Mouse (Mus musculus): Measurements from ENCODE around the gene Il9.

The Il9 gene

GRCm38 (mm10) chr13:56482146-56482545 is at the start of gene Il9:
Gene Il9, minus strand, starts transcription at chr13:56482246.
- in situ Hi-C loops (cut with MseI, MboI) = loop anchor here in 1 of 2 experiments (25.0 kb wide), 1 partner anchor 780 kb away; no protein-coding TSS in a partner anchor

GRCm38 (mm10) chr13:56529685-56530084 is 47.6 kb upstream of the Il9 start:
- in situ Hi-C loops (cut with MseI, MboI) = no loop called here

- in situ Hi-C loops (cut with MseI, MboI) = no loop called here
Observed at GRCm38 (mm10) chr13:56529031-56529430, 47.0 kb upstream of the Il9 start.

- in situ Hi-C loops (cut with MseI, MboI) = no loop called here
Observed at GRCm38 (mm10) chr13:56528281-56528680, 46.2 kb upstream of the Il9 start.

GRCm38 (mm10) chr13:56527846-56528245 is 45.8 kb upstream of the Il9 start:
- in situ Hi-C loops (cut with MseI, MboI) = no loop called here

- in situ Hi-C loops (cut with MseI, MboI) = no loop called here
Observed at GRCm38 (mm10) chr13:56526871-56527270, 44.8 kb upstream of the Il9 start.

- in situ Hi-C loops (cut with MseI, MboI) = no loop called here
Observed at GRCm38 (mm10) chr13:56522821-56523167, 40.7 kb upstream of the Il9 start.

GRCm38 (mm10) chr13:56522081-56522820 is 40.2 kb upstream of the Il9 start, which contains the start of gene Fbxl21:
Gene Fbxl21, plus strand, starts transcription at chr13:56522472.
- in situ Hi-C loops (cut with MseI, MboI) = no loop called here

GRCm38 (mm10) chr13:56516816-56517215 is 34.8 kb upstream of the Il9 start:
- in situ Hi-C loops (cut with MseI, MboI) = no loop called here

GRCm38 (mm10) chr13:56516311-56516710 is 34.3 kb upstream of the Il9 start:
- in situ Hi-C loops (cut with MseI, MboI) = no loop called here

- in situ Hi-C loops (cut with MseI, MboI) = no loop called here
Observed at GRCm38 (mm10) chr13:56513595-56513994, 31.5 kb upstream of the Il9 start.

GRCm38 (mm10) chr13:56509796-56510195 is 27.8 kb upstream of the Il9 start:
- in situ Hi-C loops (cut with MseI, MboI) = no loop called here

GRCm38 (mm10) chr13:56506871-56507496 is 24.9 kb upstream of the Il9 start:
- in situ Hi-C loops (cut with MseI, MboI) = no loop called here

GRCm38 (mm10) chr13:56501866-56502420 is 19.9 kb upstream of the Il9 start:
- in situ Hi-C loops (cut with MseI, MboI) = no loop called here

- in situ Hi-C loops (cut with MseI, MboI) = no loop called here
Observed at GRCm38 (mm10) chr13:56500636-56501035, 18.6 kb upstream of the Il9 start.

GRCm38 (mm10) chr13:56500132-56500531 is 18.1 kb upstream of the Il9 start:
- in situ Hi-C loops (cut with MseI, MboI) = no loop called here

GRCm38 (mm10) chr13:56494440-56494839 is 12.4 kb upstream of the Il9 start:
- in situ Hi-C loops (cut with MseI, MboI) = loop anchor here in 1 of 2 experiments (25.0 kb wide), 1 partner anchor 768 kb away; no protein-coding TSS in a partner anchor

- in situ Hi-C loops (cut with MseI, MboI) = loop anchor here in 1 of 2 experiments (25.0 kb wide), 1 partner anchor 774 kb away; no protein-coding TSS in a partner anchor
Observed at GRCm38 (mm10) chr13:56488012-56488411, 6.0 kb upstream of the Il9 start.

- in situ Hi-C loops (cut with MseI, MboI) = loop anchor here in 1 of 2 experiments (25.0 kb wide), 1 partner anchor 784 kb away; no protein-coding TSS in a partner anchor
Observed at GRCm38 (mm10) chr13:56478027-56478426, 4.0 kb downstream of the Il9 start.

GRCm38 (mm10) chr13:56477271-56477670 is 4.8 kb downstream of the Il9 start:
- in situ Hi-C loops (cut with MseI, MboI) = loop anchor here in 1 of 2 experiments (25.0 kb wide), 1 partner anchor 785 kb away; no protein-coding TSS in a partner anchor

- in situ Hi-C loops (cut with MseI, MboI) = loop anchor here in 1 of 2 experiments (25.0 kb wide), 1 partner anchor 786 kb away; no protein-coding TSS in a partner anchor
Observed at GRCm38 (mm10) chr13:56476790-56477189, 5.3 kb downstream of the Il9 start.

GRCm38 (mm10) chr13:56475363-56475762 is 6.7 kb downstream of the Il9 start:
- in situ Hi-C loops (cut with MseI, MboI) = loop anchor here in 1 of 2 experiments (25.0 kb wide), 1 partner anchor 787 kb away; no protein-coding TSS in a partner anchor
